Mouse (Mus musculus): ENCODE data around the gene Nid2.

DNA sequence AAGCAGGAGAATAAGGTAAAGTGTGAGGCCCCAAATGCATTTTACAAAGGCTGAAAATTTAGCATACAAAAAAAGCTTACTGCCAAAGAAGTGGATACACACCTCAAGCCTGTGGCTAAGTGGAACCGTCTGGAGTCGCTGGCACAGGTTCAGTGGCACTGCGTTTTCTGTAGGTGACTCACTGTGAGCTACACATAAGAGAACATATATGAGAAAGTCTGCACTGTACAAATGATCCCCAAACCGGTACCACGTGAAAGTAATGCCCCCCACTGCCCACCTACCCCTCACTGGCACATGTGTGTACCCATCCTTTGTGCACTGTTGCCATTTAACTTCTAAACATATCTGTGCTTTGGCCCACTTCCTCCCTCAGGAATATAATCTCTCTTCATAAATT lies 22.8 kb upstream of the Nid2 start:
- TF ChIP-seq POLR2A (IDR thresholded peaks at IDR 0.05; ENCODE audit: control insufficient read depth, extremely low read depth, insufficient read depth, low read length, poor library complexity) (no peak), CTCF (IDR thresholded peaks at IDR 0.05; ENCODE audit: borderline replicate concordance, control insufficient read depth, extremely low read depth, insufficient read depth, low read length, poor library complexity) (no peak)
